Mouse (Mus musculus): ENCODE measurements around the gene Fsip1. TPM values are rescaled to one million over a fixed set of nuclear protein-coding genes. Genes with fewer than 3 reads are reported as not detected.

The Fsip1 gene
- total RNA-seq, 1 experiment from 2014 or later: 0.99 TPM

GRCm38 (mm10) chr2:118204646-118205045 lies 52.1 kb downstream of the Fsip1 start:
- ATAC-seq (replicated peaks in 1 of 2; ENCODE audit: insufficient read depth in 1 of 2, low FRiP score in 2 of 2, low TSS enrichment in 1 of 2, low read depth in 1 of 2, poor library complexity in 2 of 2, severe bottlenecking in 2 of 2): no peak

- ATAC-seq (replicated peaks in 1 of 2; ENCODE audit: insufficient read depth in 1 of 2, low FRiP score in 2 of 2, low TSS enrichment in 1 of 2, low read depth in 1 of 2, poor library complexity in 2 of 2, severe bottlenecking in 2 of 2): no peak
Observed at GRCm38 (mm10) chr2:118203739-118204461, 52.9 kb downstream of the Fsip1 start.

- no peak for ATAC-seq (replicated peaks in 1 of 2; ENCODE audit: insufficient read depth in 1 of 2, low FRiP score in 2 of 2, low TSS enrichment in 1 of 2, low read depth in 1 of 2, poor library complexity in 2 of 2, severe bottlenecking in 2 of 2)
Observed at GRCm38 (mm10) chr2:118202934-118203333, 53.8 kb downstream of the Fsip1 start.

GRCm38 (mm10) chr2:118201983-118202382 lies 54.8 kb downstream of the Fsip1 start:
- ATAC-seq (replicated peaks in 1 of 2; ENCODE audit: insufficient read depth in 1 of 2, low FRiP score in 2 of 2, low TSS enrichment in 1 of 2, low read depth in 1 of 2, poor library complexity in 2 of 2, severe bottlenecking in 2 of 2): no peak

- peak; percentile 88 to 92 for ATAC-seq (replicated peaks in 1 of 2; ENCODE audit: insufficient read depth in 1 of 2, low FRiP score in 2 of 2, low TSS enrichment in 1 of 2, low read depth in 1 of 2, poor library complexity in 2 of 2, severe bottlenecking in 2 of 2)
Observed at GRCm38 (mm10) chr2:118199867-118200266, 56.9 kb downstream of the Fsip1 start.

GRCm38 (mm10) chr2:118196966-118197365 lies 59.8 kb downstream of the Fsip1 start:
- no peak for ATAC-seq (replicated peaks in 1 of 2; ENCODE audit: insufficient read depth in 1 of 2, low FRiP score in 2 of 2, low TSS enrichment in 1 of 2, low read depth in 1 of 2, poor library complexity in 2 of 2, severe bottlenecking in 2 of 2)

GRCm38 (mm10) chr2:118182136-118182535 lies 74.6 kb downstream of the Fsip1 start:
- no peak for ATAC-seq (replicated peaks in 1 of 2; ENCODE audit: insufficient read depth in 1 of 2, low FRiP score in 2 of 2, low TSS enrichment in 1 of 2, low read depth in 1 of 2, poor library complexity in 2 of 2, severe bottlenecking in 2 of 2)

- no peak for ATAC-seq (replicated peaks in 1 of 2; ENCODE audit: insufficient read depth in 1 of 2, low FRiP score in 2 of 2, low TSS enrichment in 1 of 2, low read depth in 1 of 2, poor library complexity in 2 of 2, severe bottlenecking in 2 of 2)
Observed at GRCm38 (mm10) chr2:118179873-118180585, 76.7 kb downstream of the Fsip1 start.

GRCm38 (mm10) chr2:118179472-118179871 lies 77.3 kb downstream of the Fsip1 start:
- no peak for ATAC-seq (replicated peaks in 1 of 2; ENCODE audit: insufficient read depth in 1 of 2, low FRiP score in 2 of 2, low TSS enrichment in 1 of 2, low read depth in 1 of 2, poor library complexity in 2 of 2, severe bottlenecking in 2 of 2)

- ATAC-seq (replicated peaks in 1 of 2; ENCODE audit: insufficient read depth in 1 of 2, low FRiP score in 2 of 2, low TSS enrichment in 1 of 2, low read depth in 1 of 2, poor library complexity in 2 of 2, severe bottlenecking in 2 of 2): no peak
Observed at GRCm38 (mm10) chr2:118174558-118175383, 82.0 kb downstream of the Fsip1 start.

GRCm38 (mm10) chr2:118168225-118168624 lies 88.5 kb downstream of the Fsip1 start:
- no peak for ATAC-seq (replicated peaks in 1 of 2; ENCODE audit: insufficient read depth in 1 of 2, low FRiP score in 2 of 2, low TSS enrichment in 1 of 2, low read depth in 1 of 2, poor library complexity in 2 of 2, severe bottlenecking in 2 of 2)

GRCm38 (mm10) chr2:118167731-118168130 lies 89.0 kb downstream of the Fsip1 start:
- ATAC-seq (replicated peaks in 1 of 2; ENCODE audit: insufficient read depth in 1 of 2, low FRiP score in 2 of 2, low TSS enrichment in 1 of 2, low read depth in 1 of 2, poor library complexity in 2 of 2, severe bottlenecking in 2 of 2): 0 out of 4 replicates have a peak, but pooled peaks of 1 of the 2 experiments have one; percentile 22

GRCm38 (mm10) chr2:118165691-118166090 lies 91.1 kb downstream of the Fsip1 start:
- no peak for ATAC-seq (replicated peaks in 1 of 2; ENCODE audit: insufficient read depth in 1 of 2, low FRiP score in 2 of 2, low TSS enrichment in 1 of 2, low read depth in 1 of 2, poor library complexity in 2 of 2, severe bottlenecking in 2 of 2)

- ATAC-seq (replicated peaks in 1 of 2; ENCODE audit: insufficient read depth in 1 of 2, low FRiP score in 2 of 2, low TSS enrichment in 1 of 2, low read depth in 1 of 2, poor library complexity in 2 of 2, severe bottlenecking in 2 of 2): no peak
Observed at GRCm38 (mm10) chr2:118164137-118164536, 92.6 kb downstream of the Fsip1 start.

- ATAC-seq (replicated peaks in 1 of 2; ENCODE audit: insufficient read depth in 1 of 2, low FRiP score in 2 of 2, low TSS enrichment in 1 of 2, low read depth in 1 of 2, poor library complexity in 2 of 2, severe bottlenecking in 2 of 2): no peak
Observed at GRCm38 (mm10) chr2:118162486-118162885, 94.3 kb downstream of the Fsip1 start.

- ATAC-seq (replicated peaks in 1 of 2; ENCODE audit: insufficient read depth in 1 of 2, low FRiP score in 2 of 2, low TSS enrichment in 1 of 2, low read depth in 1 of 2, poor library complexity in 2 of 2, severe bottlenecking in 2 of 2): no peak
Observed at GRCm38 (mm10) chr2:118160991-118161390, 95.8 kb downstream of the Fsip1 start.

- no peak for ATAC-seq (replicated peaks in 1 of 2; ENCODE audit: insufficient read depth in 1 of 2, low FRiP score in 2 of 2, low TSS enrichment in 1 of 2, low read depth in 1 of 2, poor library complexity in 2 of 2, severe bottlenecking in 2 of 2)
Observed at GRCm38 (mm10) chr2:118160547-118160946, 96.2 kb downstream of the Fsip1 start.

GRCm38 (mm10) chr2:118159126-118159525 lies 97.6 kb downstream of the Fsip1 start:
- no peak for ATAC-seq (replicated peaks in 1 of 2; ENCODE audit: insufficient read depth in 1 of 2, low FRiP score in 2 of 2, low TSS enrichment in 1 of 2, low read depth in 1 of 2, poor library complexity in 2 of 2, severe bottlenecking in 2 of 2)
